Mouse (Mus musculus): ENCODE results near the gene 9330159F19Rik.

GRCm38 (mm10) chr10:29211453-29211852 lies at the start of gene 9330159F19Rik:
- TF ChIP-seq ZNF384 (IDR thresholded peaks at IDR 0.05; ENCODE audit: low read depth, low read length) = no peak
- no peak for TF ChIP-seq ZC3H11A (IDR thresholded peaks at IDR 0.05; ENCODE audit: borderline replicate concordance, low read depth, low read length)
- no peak for TF ChIP-seq HCFC1 (IDR thresholded peaks at IDR 0.05; ENCODE audit: borderline replicate concordance, insufficient read depth, low read length)
- TF ChIP-seq CHD2 (IDR thresholded peaks at IDR 0.05; ENCODE audit: low read depth, low read length) = no peak
- no peak for TF ChIP-seq MAFK (IDR thresholded peaks at IDR 0.05; ENCODE audit: insufficient read depth, low read depth, low read length)
